Mouse (Mus musculus) ES-E14 (cell line): ENCODE data around the gene Olfml1. TPM values are rescaled to one million over a fixed set of nuclear protein-coding genes. Genes with fewer than 3 reads are reported as not detected.

Source experiments
- DNase-seq: peaks from one replicate; pipeline ENCODE4 v3.0.0-alpha.2; 2013; ENCODE audit warnings: low read depth, low spot score
- H3K27ac ChIP-seq: 2 replicates; pipeline ENCODE4 v1.5.1; 2012; ENCODE audit warnings: low read depth, mild to moderate bottlenecking, low read length, moderate library complexity, mixed read lengths; ENCODE audit not compliant: poor library complexity, insufficient read depth, severe bottlenecking
- H3K36me3 ChIP-seq: 2 replicates; pipeline ENCODE4 v1.6.1; 2012; ENCODE audit warnings: mild to moderate bottlenecking, low read length, moderate library complexity, mixed read lengths; ENCODE audit not compliant: control insufficient read depth, poor library complexity, insufficient read depth, severe bottlenecking
- H3K4me1 ChIP-seq, 2 experiments: fragments of 150-350 bp in 1 of 2; sonication (generic) in 1 of 2; 2 replicates each; pipeline ENCODE4 v1.6.1; 2012; ENCODE audit warnings: low read length in 2 of 2, mild to moderate bottlenecking in 1 of 2, mixed read lengths in 1 of 2; ENCODE audit not compliant: control insufficient read depth in 2 of 2, insufficient read depth in 2 of 2, poor library complexity in 1 of 2
- H3K4me3 ChIP-seq, 2 experiments: fragments of 150-350 bp in 1 of 2; sonication (generic) in 1 of 2; 2 replicates each; pipeline ENCODE4 v1.5.1; 2012; ENCODE audit warnings: low read length in 2 of 2, low read depth in 1 of 2, mild to moderate bottlenecking in 1 of 2, mixed read lengths in 1 of 2; ENCODE audit not compliant: insufficient read depth in 1 of 2, poor library complexity in 1 of 2, severe bottlenecking in 1 of 2
- H3K9ac ChIP-seq: 2 replicates; pipeline ENCODE4 v1.6.1; 2012; ENCODE audit warnings: low read depth, mild to moderate bottlenecking, low read length, mixed read lengths; ENCODE audit not compliant: poor library complexity, insufficient read depth, severe bottlenecking
- H3K9me3 ChIP-seq: fragments of 150-350 bp; sonication (generic); 2 replicates; pipeline ENCODE4 v1.6.1; 2012; ENCODE audit warnings: low read depth, mild to moderate bottlenecking, low read length; ENCODE audit not compliant: control insufficient read depth, insufficient read depth
- CHD2 ChIP-seq: IDR thresholded peaks from 2 replicates; pipeline ENCODE4 v1.6.1; 2014; ENCODE audit warnings: mild to moderate bottlenecking, low read depth, low read length, inconsistent platforms
- HCFC1 ChIP-seq: IDR thresholded peaks from 2 replicates; pipeline ENCODE4 v1.6.1; 2012; ENCODE audit warnings: low read length, inconsistent platforms, borderline replicate concordance; ENCODE audit not compliant: insufficient read depth
- MAFK ChIP-seq: IDR thresholded peaks from 2 replicates; pipeline ENCODE4 v1.6.1; 2014; ENCODE audit warnings: mild to moderate bottlenecking, low read depth, low read length, inconsistent platforms; ENCODE audit not compliant: insufficient read depth
- ZC3H11A ChIP-seq: IDR thresholded peaks from 2 replicates; pipeline ENCODE4 v1.6.1; 2012; ENCODE audit warnings: low read depth, mild to moderate bottlenecking, inconsistent platforms, low read length, borderline replicate concordance
- ZNF384 ChIP-seq: IDR thresholded peaks from 2 replicates; pipeline ENCODE4 v1.6.1; 2012; ENCODE audit warnings: low read depth, low read length, inconsistent platforms
- in situ Hi-C, 2 experiments: fragments of 600-800 bp; cut with MboI; formaldehyde crosslinking; loops; one replicate each; pipeline ENCODE4 v1.15.1; 2025; ENCODE audit warnings: low sequenced_read_pairs in 2 of 2, inconsistent platforms in 1 of 2; ENCODE audit not compliant: unreplicated experiment in 2 of 2
- total RNA-seq: library from RNA; depleted of rRNA; stranded (reverse); fragments of 300-350 nt; gene quantifications from 2 replicates; pipeline ENCODE4 v1.2.3, GENCODE M21; 2012

The Olfml1 gene
- total RNA-seq, 1 experiment: 0.94 TPM

DNA sequence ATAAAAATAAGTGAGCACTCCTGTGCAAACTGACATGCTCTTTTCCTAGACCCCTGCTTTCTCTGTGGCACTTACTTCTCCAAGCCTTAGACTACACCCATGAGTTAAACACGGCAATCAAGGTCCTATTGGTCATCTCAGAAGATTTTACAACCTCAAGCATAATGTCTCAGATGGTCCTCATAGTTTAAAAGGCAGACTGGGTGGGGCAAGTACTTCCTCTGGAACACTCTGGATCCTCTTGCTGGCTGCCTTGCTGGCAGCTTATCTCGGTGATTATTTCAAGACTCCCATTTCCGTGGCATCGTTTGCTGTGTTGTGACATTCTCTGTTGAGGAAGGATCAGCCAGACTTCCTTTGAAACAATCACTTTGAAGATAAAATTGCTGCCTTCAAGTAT lies 27.2 kb upstream of the Olfml1 start:
- DNase-seq: no peak
- Histone ChIP-seq H3K9me3 (no peaks in the 10 kb centered on the region), H3K4me3 (no peak overlapping the region), H3K4me1 (peaks cover 0 to 4% of the 10 kb centered on the region in 2 experiments; a peak in 1 of 4 replicates), H3K27ac (no peak overlapping the region), H3K36me3 (no peaks in the 10 kb centered on the region; the same call in 1 of the 2 replicates), H3K9ac (no peak overlapping the region)
- in situ Hi-C loops: no loop called here
- no peak for TF ChIP-seq CHD2
- no peak for TF ChIP-seq ZNF384
- TF ChIP-seq ZC3H11A: no peak
- TF ChIP-seq HCFC1: no peak
- TF ChIP-seq MAFK: no peak

DNA sequence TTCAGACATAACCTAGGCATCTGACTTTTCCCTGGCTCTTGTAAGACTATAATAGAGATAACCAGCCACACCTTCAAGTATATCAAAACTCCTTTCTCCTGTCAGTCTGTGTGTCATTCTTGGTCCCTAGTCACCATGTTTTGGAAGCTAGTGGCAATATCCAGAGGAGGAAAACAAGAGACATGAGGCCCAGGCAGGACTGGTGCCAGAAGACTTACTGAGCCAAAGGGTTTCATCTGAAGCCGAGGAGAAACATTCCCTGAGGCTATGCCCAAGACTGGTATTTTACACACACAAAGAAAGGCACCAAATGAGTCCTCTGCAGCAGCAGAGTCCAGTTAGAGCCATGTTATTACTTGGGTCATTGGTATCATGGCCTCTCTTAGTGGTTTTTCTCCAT lies 22.2 kb upstream of the Olfml1 start:
- H3K27ac ChIP-seq: no peak overlapping the region
- in situ Hi-C loops: no loop called here
- no peak for DNase-seq
- no peak overlapping the region for H3K9ac ChIP-seq
- no peaks in the 10 kb centered on the region for H3K9me3 ChIP-seq
- H3K36me3 ChIP-seq: peaks cover 4% of the 10 kb centered on the region; the same call in 1 of the 2 replicates
- TF ChIP-seq HCFC1 (no peak), ZNF384 (no peak), MAFK (no peak), CHD2 (no peak), ZC3H11A (no peak)
- H3K4me1 ChIP-seq: no peaks in the 10 kb centered on the region
- H3K4me3 ChIP-seq: no peak overlapping the region

DNA sequence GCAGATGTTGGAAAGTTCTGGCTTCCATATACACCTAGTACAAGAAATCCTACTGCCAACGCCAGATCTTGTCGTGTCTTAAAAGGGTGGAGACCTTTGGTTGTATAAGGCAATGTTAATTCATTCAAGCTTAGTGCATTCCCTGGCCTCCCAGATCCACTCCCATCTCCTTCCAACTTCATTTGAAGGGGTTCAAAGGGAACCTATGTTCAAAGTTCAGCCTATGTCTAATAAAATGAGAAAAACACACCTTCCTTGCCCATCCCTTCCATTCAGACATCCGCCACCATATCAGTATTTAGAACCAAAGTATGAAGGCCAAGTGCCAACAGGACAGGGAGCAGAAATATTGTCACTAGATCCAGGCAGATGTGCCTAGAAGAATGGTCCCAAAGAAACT lies 19.4 kb upstream of the Olfml1 start:
- DNase-seq: no peak
- no peak overlapping the region for H3K4me3 ChIP-seq
- H3K9me3 ChIP-seq: no peaks in the 10 kb centered on the region
- peaks cover 4% of the 10 kb centered on the region; the same call in 1 of the 2 replicates for H3K36me3 ChIP-seq
- H3K4me1 ChIP-seq: no peaks in the 10 kb centered on the region; a peak in 1 of 4 replicates
- TF ChIP-seq ZC3H11A (no peak), MAFK (no peak), CHD2 (no peak), ZNF384 (no peak)
- no peak overlapping the region for H3K9ac ChIP-seq
- H3K27ac ChIP-seq: no peak overlapping the region
- in situ Hi-C loops: no loop called here

DNA sequence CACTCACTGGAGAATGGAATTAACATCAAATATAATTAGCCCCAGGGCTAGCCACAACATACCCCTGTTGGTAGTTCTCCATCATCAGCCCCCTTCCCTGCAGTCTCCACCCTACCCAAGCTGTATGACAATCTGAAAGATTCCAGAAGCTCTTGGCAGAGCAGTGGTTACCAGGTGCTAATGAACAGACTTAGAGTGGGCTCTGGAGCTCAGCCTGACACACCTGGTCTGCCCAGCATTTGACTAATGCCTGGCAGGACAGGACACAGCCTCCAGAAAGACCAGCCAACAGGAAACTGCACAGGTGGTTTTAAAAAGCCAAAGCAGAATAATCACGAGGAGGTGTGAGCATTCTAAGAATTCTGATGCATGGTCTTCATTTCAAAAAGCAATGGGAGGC lies 13.8 kb upstream of the Olfml1 start:
- in situ Hi-C loops: loop anchor here (10.0 to 25.0 kb wide), 2 partner anchors 339 to 341 kb away; partner anchors contain the start of gene Rbmxl2 (in 1 of the 2)
- TF ChIP-seq HCFC1 (no peak), ZNF384 (no peak), MAFK (peak; percentile 44; the same call in 1 of the 2 replicates)
- Histone ChIP-seq H3K27ac (peak overlapping the region; percentile 80), H3K36me3 (peaks cover 4% of the 10 kb centered on the region; the same call in 1 of the 2 replicates), H3K4me1 (peaks cover 3% of the 10 kb centered on the region in 2 experiments; a peak in 3 of 4 replicates), H3K9ac (no peak overlapping the region), H3K4me3 (no peak overlapping the region), H3K9me3 (no peaks in the 10 kb centered on the region)
- DNase-seq: no peak

DNA sequence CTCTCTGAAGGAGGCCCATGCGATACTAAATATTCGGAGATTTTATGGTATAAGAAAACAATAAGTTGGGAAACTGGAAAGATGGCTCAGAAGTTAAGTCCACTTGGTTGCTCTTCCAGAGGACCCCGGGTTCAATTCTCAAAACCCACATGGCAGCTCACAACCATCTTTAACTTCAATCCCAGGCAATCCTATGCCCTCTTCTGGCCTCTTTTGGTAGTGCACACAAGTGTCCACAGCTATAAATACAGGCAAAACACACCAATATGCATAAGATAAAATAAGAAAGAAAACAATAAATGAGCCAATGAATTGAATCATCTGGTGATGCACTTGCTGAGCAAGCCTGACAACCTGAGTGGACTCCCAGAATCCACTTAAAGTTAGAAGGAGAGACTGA lies 11.3 kb upstream of the Olfml1 start:
- no peak for TF ChIP-seq MAFK
- peak; percentile 49; the same call in 1 of the 2 replicates for TF ChIP-seq ZC3H11A
- Histone ChIP-seq H3K9ac (no peak overlapping the region), H3K36me3 (no peaks in the 10 kb centered on the region), H3K27ac (no peak overlapping the region), H3K4me1 (peaks cover 3% of the 10 kb centered on the region in 2 experiments; a peak in 3 of 4 replicates), H3K9me3 (no peaks in the 10 kb centered on the region), H3K4me3 (no peak overlapping the region)
- in situ Hi-C loops: loop anchor here (10.0 to 25.0 kb wide), 2 partner anchors 341 to 344 kb away; partner anchors contain the start of gene Rbmxl2 (in 1 of the 2)
- DNase-seq: no peak
